Mouse (Mus musculus): ENCODE data around the gene Duox1. TPM values are rescaled to one million over a fixed set of nuclear protein-coding genes. Genes with fewer than 3 reads are reported as not detected.

Duox1 gene
- total RNA-seq, 1 experiment = 0.76 TPM

- TF ChIP-seq MAFK (IDR thresholded peaks at IDR 0.05; ENCODE audit: insufficient read depth, low read depth, low read length) = no peak
- TF ChIP-seq CHD2 (IDR thresholded peaks at IDR 0.05; ENCODE audit: low read depth, low read length) = no peak
- no peak for TF ChIP-seq ZC3H11A (IDR thresholded peaks at IDR 0.05; ENCODE audit: borderline replicate concordance, low read depth, low read length)
- no peak for TF ChIP-seq ZNF384 (IDR thresholded peaks at IDR 0.05; ENCODE audit: low read depth, low read length)
- no peak for TF ChIP-seq HCFC1 (IDR thresholded peaks at IDR 0.05; ENCODE audit: borderline replicate concordance, insufficient read depth, low read length)
- peak; percentile 54 for DNase-seq (ENCODE audit: low read depth, low spot score)
- H3K9ac ChIP-seq (ENCODE audit: insufficient read depth, low read depth, low read length, poor library complexity, severe bottlenecking) = no peak within 1 kb of the TSS
These were observed 16.6 kb upstream of the Duox1 start, which contains the start of gene Duoxa2 for GRCm38 (mm10) chr2:122298596-122299490. TSS of gene Duoxa2 (plus strand) at chr2:122298900.

GRCm38 (mm10) chr2:122299911-122300655 is 15.4 kb upstream of the Duox1 start:
- no peaks in the 10 kb centered on the region for H3K36me3 ChIP-seq (ENCODE audit: control insufficient read depth, insufficient read depth, low read length, poor library complexity, severe bottlenecking)
- DNase-seq (ENCODE audit: low read depth, low spot score) = no peak
- no peak overlapping the region for H3K4me3 ChIP-seq (ENCODE audit: insufficient read depth in 1 of 2, low read depth in 1 of 2, low read length in 2 of 2, poor library complexity in 1 of 2, severe bottlenecking in 1 of 2)
- H3K27ac ChIP-seq (ENCODE audit: insufficient read depth, low read depth, low read length, poor library complexity, severe bottlenecking) = no peak overlapping the region
- no peak overlapping the region for H3K9ac ChIP-seq (ENCODE audit: insufficient read depth, low read depth, low read length, poor library complexity, severe bottlenecking)
- in situ Hi-C loops (cut with MboI; ENCODE audit: low sequenced_read_pairs in 2 of 2, unreplicated experiment in 2 of 2) = no loop called here
- no peak for TF ChIP-seq ZC3H11A (IDR thresholded peaks at IDR 0.05; ENCODE audit: borderline replicate concordance, low read depth, low read length)
- no peak for TF ChIP-seq HCFC1 (IDR thresholded peaks at IDR 0.05; ENCODE audit: borderline replicate concordance, insufficient read depth, low read length)
- no peak for TF ChIP-seq ZNF384 (IDR thresholded peaks at IDR 0.05; ENCODE audit: low read depth, low read length)
- no peak for TF ChIP-seq MAFK (IDR thresholded peaks at IDR 0.05; ENCODE audit: insufficient read depth, low read depth, low read length)
- TF ChIP-seq CHD2 (IDR thresholded peaks at IDR 0.05; ENCODE audit: low read depth, low read length) = no peak
- H3K9me3 ChIP-seq (ENCODE audit: control insufficient read depth, insufficient read depth, low read depth, low read length) = no peaks in the 10 kb centered on the region
- peaks cover 0 to 10% of the 10 kb centered on the region in 2 experiments; a peak in 2 of 4 replicates for H3K4me1 ChIP-seq (ENCODE audit: control insufficient read depth in 2 of 2, insufficient read depth in 2 of 2, low read length in 2 of 2, poor library complexity in 1 of 2)

More at GRCm38 (mm10) chr2:122298596-122299490, 16.6 kb upstream of the Duox1 start, which contains the start of gene Duoxa2:
- H3K36me3 ChIP-seq (ENCODE audit: control insufficient read depth, insufficient read depth, low read length, poor library complexity, severe bottlenecking) = no peaks in the 10 kb centered on the region
- H3K9me3 ChIP-seq (ENCODE audit: control insufficient read depth, insufficient read depth, low read depth, low read length) = no peaks in the 10 kb centered on the region
- H3K27ac ChIP-seq (ENCODE audit: insufficient read depth, low read depth, low read length, poor library complexity, severe bottlenecking) = no peak within 1 kb of the TSS
- peak within 1 kb of the TSS; percentile 3 to 7; a peak in 2 of 4 replicates for H3K4me3 ChIP-seq (ENCODE audit: insufficient read depth in 1 of 2, low read depth in 1 of 2, low read length in 2 of 2, poor library complexity in 1 of 2, severe bottlenecking in 1 of 2)
- in situ Hi-C loops (cut with MboI; ENCODE audit: low sequenced_read_pairs in 2 of 2, unreplicated experiment in 2 of 2) = no loop called here
- peaks cover 0 to 10% of the 10 kb centered on the region in 2 experiments; a peak in 2 of 4 replicates for H3K4me1 ChIP-seq (ENCODE audit: control insufficient read depth in 2 of 2, insufficient read depth in 2 of 2, low read length in 2 of 2, poor library complexity in 1 of 2)

GRCm38 (mm10) chr2:122300656-122301020 is 14.8 kb upstream of the Duox1 start:
- no peak for DNase-seq (ENCODE audit: low read depth, low spot score)
- Histone ChIP-seq H3K9ac (ENCODE audit: insufficient read depth, low read depth, low read length, poor library complexity, severe bottlenecking) (no peak overlapping the region), H3K27ac (ENCODE audit: insufficient read depth, low read depth, low read length, poor library complexity, severe bottlenecking) (no peak overlapping the region), H3K9me3 (ENCODE audit: control insufficient read depth, insufficient read depth, low read depth, low read length) (no peaks in the 10 kb centered on the region), H3K4me1 (ENCODE audit: control insufficient read depth in 2 of 2, insufficient read depth in 2 of 2, low read length in 2 of 2, poor library complexity in 1 of 2) (peaks cover 0 to 10% of the 10 kb centered on the region in 2 experiments; a peak in 2 of 4 replicates), H3K36me3 (ENCODE audit: control insufficient read depth, insufficient read depth, low read length, poor library complexity, severe bottlenecking) (no peaks in the 10 kb centered on the region), H3K4me3 (ENCODE audit: insufficient read depth in 1 of 2, low read depth in 1 of 2, low read length in 2 of 2, poor library complexity in 1 of 2, severe bottlenecking in 1 of 2) (no peak overlapping the region)
- peak; percentile 85 for TF ChIP-seq CHD2 (IDR thresholded peaks at IDR 0.05; ENCODE audit: low read depth, low read length)
- TF ChIP-seq MAFK (IDR thresholded peaks at IDR 0.05; ENCODE audit: insufficient read depth, low read depth, low read length) = no peak
- in situ Hi-C loops (cut with MboI; ENCODE audit: low sequenced_read_pairs in 2 of 2, unreplicated experiment in 2 of 2) = no loop called here

GRCm38 (mm10) chr2:122301081-122301920 is 14.2 kb upstream of the Duox1 start:
- in situ Hi-C loops (cut with MboI; ENCODE audit: low sequenced_read_pairs in 2 of 2, unreplicated experiment in 2 of 2) = no loop called here
- no peak overlapping the region for H3K27ac ChIP-seq (ENCODE audit: insufficient read depth, low read depth, low read length, poor library complexity, severe bottlenecking)
- no peak overlapping the region for H3K9ac ChIP-seq (ENCODE audit: insufficient read depth, low read depth, low read length, poor library complexity, severe bottlenecking)
- DNase-seq (ENCODE audit: low read depth, low spot score) = no peak
- peaks cover 0 to 8% of the 10 kb centered on the region in 2 experiments; a peak in 2 of 4 replicates for H3K4me1 ChIP-seq (ENCODE audit: control insufficient read depth in 2 of 2, insufficient read depth in 2 of 2, low read length in 2 of 2, poor library complexity in 1 of 2)
- TF ChIP-seq CHD2 (IDR thresholded peaks at IDR 0.05; ENCODE audit: low read depth, low read length) (no peak), HCFC1 (IDR thresholded peaks at IDR 0.05; ENCODE audit: borderline replicate concordance, insufficient read depth, low read length) (no peak)
- no peaks in the 10 kb centered on the region for H3K36me3 ChIP-seq (ENCODE audit: control insufficient read depth, insufficient read depth, low read length, poor library complexity, severe bottlenecking)
- H3K9me3 ChIP-seq (ENCODE audit: control insufficient read depth, insufficient read depth, low read depth, low read length) = no peaks in the 10 kb centered on the region
- H3K4me3 ChIP-seq (ENCODE audit: insufficient read depth in 1 of 2, low read depth in 1 of 2, low read length in 2 of 2, poor library complexity in 1 of 2, severe bottlenecking in 1 of 2) = peak overlapping the region; percentile 25 to 54; a peak in 2 of 4 replicates
